Mouse (Mus musculus) megakaryocyte-erythroid progenitor cell, adult 5-6 weeks (primary cell): ENCODE data around the gene Baiap2. TPM values are rescaled to one million over a fixed set of nuclear protein-coding genes. Genes with fewer than 3 reads are reported as not detected.

Experiments
- ATAC-seq: replicated peaks from 2 replicates; pipeline ENCODE4 v1.8.0; 2016; ENCODE audit warnings: mild to moderate bottlenecking, inconsistent platforms; ENCODE audit not compliant: severe bottlenecking, poor library complexity, low FRiP score, low TSS enrichment
- total RNA-seq, 2 experiments: library from RNA; stranded (forward) in 1 of 2; stranded (reverse) in 1 of 2; fragments of 200-1000, 215-1000 nt in 1 of 2; fragments of >200 nt in 1 of 2; fragmentation: Nextera tagmentation in 1 of 2; gene quantifications; 2 replicates each; pipeline ENCODE4 v1.2.3; 2014 to 2017

Baiap2 gene
- total RNA-seq, 2 experiments from 2014 or later, result 2.3 to 17.7 TPM

GRCm38 (mm10) chr11:120052274-120052673 is 109.7 kb downstream of the Baiap2 start:
- ATAC-seq, result no peak

- ATAC-seq, result no peak
Observed at GRCm38 (mm10) chr11:120053846-120054245, 111.3 kb downstream of the Baiap2 start.

- no peak for ATAC-seq
Observed at GRCm38 (mm10) chr11:120055953-120056732, 113.6 kb downstream of the Baiap2 start.

Other genes starting within 250 kb of the Baiap2 start
- 13.6 and 25.2 TPM in 2 replicates for gene Chmp6, start 29.3 kb upstream of the Baiap2 start, total RNA-seq (2014; fragmentation: Nextera tagmentation)
- 17.7 and 92.3 TPM in 2 replicates for gene Chmp6, start 29.3 kb upstream of the Baiap2 start, total RNA-seq (2017)
- gene Aatk, start 104.4 kb downstream of the Baiap2 start, total RNA-seq (2014; fragmentation: Nextera tagmentation), result 0.62 TPM in 1 of 2 replicates, not detected in the other
- not detected in 2 replicates for gene Aatk, start 104.4 kb downstream of the Baiap2 start, total RNA-seq (2017)
- 9.6 and 18.9 TPM in 2 replicates for gene Cep131, start 144.1 kb downstream of the Baiap2 start, total RNA-seq (2014; fragmentation: Nextera tagmentation)
- gene Cep131, start 144.1 kb downstream of the Baiap2 start, total RNA-seq (2017), result 18.1 and 22.3 TPM in 2 replicates
- 12.8 and 24.1 TPM in 2 replicates for gene Tepsin, start 156.0 kb downstream of the Baiap2 start, total RNA-seq (2014; fragmentation: Nextera tagmentation)
- gene Tepsin, start 156.0 kb downstream of the Baiap2 start, total RNA-seq (2017), result 5.0 and 6.0 TPM in 2 replicates
- gene Ndufaf8, start 156.2 kb downstream of the Baiap2 start, total RNA-seq (2014; fragmentation: Nextera tagmentation), result 36.8 and 74.1 TPM in 2 replicates
- 21.2 and 41.9 TPM in 2 replicates for gene Ndufaf8, start 156.2 kb downstream of the Baiap2 start, total RNA-seq (2017)
- gene Slc38a10, start 208.6 kb downstream of the Baiap2 start, total RNA-seq (2014; fragmentation: Nextera tagmentation), result 47.0 and 56.6 TPM in 2 replicates
- gene Slc38a10, start 208.6 kb downstream of the Baiap2 start, total RNA-seq (2017), result 33.2 and 37.4 TPM in 2 replicates